Mouse (Mus musculus): ENCODE data around the gene Olfr685. TPM values are rescaled to one million over a fixed set of nuclear protein-coding genes. Genes with fewer than 3 reads are reported as not detected.
A peak's percentile ranks its signal among the peaks of the same experiment; 100 is the strongest.

Gene Olfr685
- not detected in 2 replicates for total RNA-seq (2017)

- no peak for ATAC-seq (replicated peaks in 1 of 2; ENCODE audit: insufficient read depth in 1 of 2, low FRiP score in 2 of 2, low TSS enrichment in 1 of 2, low read depth in 1 of 2, poor library complexity in 2 of 2, severe bottlenecking in 2 of 2)
These were observed at the start of gene Olfr685 for GRCm38 (mm10) chr7:105185912-105186311. Gene Olfr685 (minus strand): TSS chr7:105186012.

GRCm38 (mm10) chr7:105229386-105229785 lies 43.6 kb upstream of the Olfr685 start:
- ATAC-seq (replicated peaks in 1 of 2; ENCODE audit: insufficient read depth in 1 of 2, low FRiP score in 2 of 2, low TSS enrichment in 1 of 2, low read depth in 1 of 2, poor library complexity in 2 of 2, severe bottlenecking in 2 of 2) = no peak

- no peak for ATAC-seq (replicated peaks in 1 of 2; ENCODE audit: insufficient read depth in 1 of 2, low FRiP score in 2 of 2, low TSS enrichment in 1 of 2, low read depth in 1 of 2, poor library complexity in 2 of 2, severe bottlenecking in 2 of 2)
These were observed 42.3 kb upstream of the Olfr685 start for GRCm38 (mm10) chr7:105228138-105228537.

- ATAC-seq (replicated peaks in 1 of 2; ENCODE audit: insufficient read depth in 1 of 2, low FRiP score in 2 of 2, low TSS enrichment in 1 of 2, low read depth in 1 of 2, poor library complexity in 2 of 2, severe bottlenecking in 2 of 2) = no peak
These were observed 40.9 kb upstream of the Olfr685 start for GRCm38 (mm10) chr7:105226703-105227102.

GRCm38 (mm10) chr7:105226072-105226471 lies 40.3 kb upstream of the Olfr685 start:
- ATAC-seq (replicated peaks in 1 of 2; ENCODE audit: insufficient read depth in 1 of 2, low FRiP score in 2 of 2, low TSS enrichment in 1 of 2, low read depth in 1 of 2, poor library complexity in 2 of 2, severe bottlenecking in 2 of 2) = no peak

GRCm38 (mm10) chr7:105218281-105218680 lies 32.5 kb upstream of the Olfr685 start:
- no peak for ATAC-seq (replicated peaks in 1 of 2; ENCODE audit: insufficient read depth in 1 of 2, low FRiP score in 2 of 2, low TSS enrichment in 1 of 2, low read depth in 1 of 2, poor library complexity in 2 of 2, severe bottlenecking in 2 of 2)

- no peak for ATAC-seq (replicated peaks in 1 of 2; ENCODE audit: insufficient read depth in 1 of 2, low FRiP score in 2 of 2, low TSS enrichment in 1 of 2, low read depth in 1 of 2, poor library complexity in 2 of 2, severe bottlenecking in 2 of 2)
These were observed 28.9 kb upstream of the Olfr685 start for GRCm38 (mm10) chr7:105214761-105215160.

GRCm38 (mm10) chr7:105207385-105207784 lies 21.6 kb upstream of the Olfr685 start, which contains the start of gene Olfr686:
Gene Olfr686 (minus strand): TSS chr7:105207485.
- ATAC-seq (replicated peaks in 1 of 2; ENCODE audit: insufficient read depth in 1 of 2, low FRiP score in 2 of 2, low TSS enrichment in 1 of 2, low read depth in 1 of 2, poor library complexity in 2 of 2, severe bottlenecking in 2 of 2) = no peak

- 0 out of 4 replicates have a peak, but pooled peaks of 1 of the 2 experiments have one; percentile 22 for ATAC-seq (replicated peaks in 1 of 2; ENCODE audit: insufficient read depth in 1 of 2, low FRiP score in 2 of 2, low TSS enrichment in 1 of 2, low read depth in 1 of 2, poor library complexity in 2 of 2, severe bottlenecking in 2 of 2)
These were observed 15.0 kb downstream of the Olfr685 start for GRCm38 (mm10) chr7:105170773-105171172.

GRCm38 (mm10) chr7:105163553-105163952 lies 22.3 kb downstream of the Olfr685 start, which contains the start of gene Olfr684:
Gene Olfr684 (minus strand): TSS chr7:105163653.
- no peak for ATAC-seq (replicated peaks in 1 of 2; ENCODE audit: insufficient read depth in 1 of 2, low FRiP score in 2 of 2, low TSS enrichment in 1 of 2, low read depth in 1 of 2, poor library complexity in 2 of 2, severe bottlenecking in 2 of 2)

- no peak for ATAC-seq (replicated peaks in 1 of 2; ENCODE audit: insufficient read depth in 1 of 2, low FRiP score in 2 of 2, low TSS enrichment in 1 of 2, low read depth in 1 of 2, poor library complexity in 2 of 2, severe bottlenecking in 2 of 2)
These were observed 38.9 kb downstream of the Olfr685 start, which contains the start of gene Olfr683 for GRCm38 (mm10) chr7:105146912-105147311. Gene Olfr683 (minus strand): TSS chr7:105147012.

- ATAC-seq (replicated peaks in 1 of 2; ENCODE audit: insufficient read depth in 1 of 2, low FRiP score in 2 of 2, low TSS enrichment in 1 of 2, low read depth in 1 of 2, poor library complexity in 2 of 2, severe bottlenecking in 2 of 2) = no peak
These were observed 44.5 kb downstream of the Olfr685 start for GRCm38 (mm10) chr7:105141275-105141674.

Other genes starting within 250 kb of the Olfr685 start
- not detected in 2 replicates for gene Olfr670, start 223.4 kb downstream of the Olfr685 start, total RNA-seq (2017)
- gene Olfr671, start 206.9 kb downstream of the Olfr685 start, total RNA-seq (2017) = not detected in 2 replicates
- gene Olfr672, start 184.0 kb downstream of the Olfr685 start, total RNA-seq (2017) = not detected in 2 replicates
- not detected in 2 replicates for gene Olfr675, start 157.6 kb downstream of the Olfr685 start, total RNA-seq (2017)
- not detected in 2 replicates for gene Olfr676, start 153.3 kb downstream of the Olfr685 start, total RNA-seq (2017)
- not detected in 2 replicates for gene Olfr677, start 134.6 kb downstream of the Olfr685 start, total RNA-seq (2017)
- not detected in 2 replicates for gene Olfr678, start 121.5 kb downstream of the Olfr685 start, total RNA-seq (2017)
- not detected in 2 replicates for gene Olfr679, start 104.8 kb downstream of the Olfr685 start, total RNA-seq (2017)
- not detected in 2 replicates for gene Olfr680-ps1, start 93.2 kb downstream of the Olfr685 start, total RNA-seq (2017)
- gene Olfr681, start 69.2 kb downstream of the Olfr685 start, total RNA-seq (2017) = not detected in 2 replicates
- gene Olfr683, start 39.0 kb downstream of the Olfr685 start, total RNA-seq (2017) = not detected in 2 replicates
- gene Olfr684, start 22.4 kb downstream of the Olfr685 start, total RNA-seq (2017) = not detected in 2 replicates
- not detected in 2 replicates for gene Olfr686, start 21.5 kb upstream of the Olfr685 start, total RNA-seq (2017)
- gene Olfr688, start 102.1 kb upstream of the Olfr685 start, total RNA-seq (2017) = not detected in 2 replicates
- gene Olfr689, start 125.2 kb upstream of the Olfr685 start, total RNA-seq (2017) = not detected in 2 replicates
- not detected in 2 replicates for gene Olfr690, start 148.1 kb upstream of the Olfr685 start, total RNA-seq (2017)
- gene Olfr691, start 156.3 kb upstream of the Olfr685 start, total RNA-seq (2017) = not detected in 2 replicates
- not detected in 2 replicates for gene Olfr692, start 182.2 kb upstream of the Olfr685 start, total RNA-seq (2017)
- gene Gm5901, start 189.0 kb upstream of the Olfr685 start, total RNA-seq (2017) = not detected in 2 replicates
- gene Fam160a2, start 214.0 kb upstream of the Olfr685 start, total RNA-seq (2017) = 13.2 and 15.8 TPM in 2 replicates
- gene Cnga4, start 218.6 kb upstream of the Olfr685 start, total RNA-seq (2017) = not detected in 2 replicates
- gene Cckbr, start 239.7 kb upstream of the Olfr685 start, total RNA-seq (2017) = not detected in 2 replicates

Measured in hematopoietic stem cell, adult 5-6 weeks (primary cell).